Mouse (Mus musculus) urinary bladder, postnatal 0 days (tissue): Measurements from ENCODE around the gene Gm6268. TPM values are rescaled to one million over a fixed set of nuclear protein-coding genes. Genes with fewer than 3 reads are reported as not detected.

Source experiments
- microRNA-seq: library from miRNA; unstranded; fragments of <30 nt; microRNA quantifications from one replicate; pipeline ENCODE4, GENCODE M21; 2016
- polyA plus RNA-seq: library from polyadenylated mRNA; unstranded; fragments of >200 nt; fragmentation: Nextera tagmentation; extraction: Ambion mirVana; gene quantifications from 2 replicates; pipeline ENCODE4 v1.2.1, GENCODE M21; 2015

Gm6268 gene
- not detected in 2 replicates for polyA plus RNA-seq

DNA sequence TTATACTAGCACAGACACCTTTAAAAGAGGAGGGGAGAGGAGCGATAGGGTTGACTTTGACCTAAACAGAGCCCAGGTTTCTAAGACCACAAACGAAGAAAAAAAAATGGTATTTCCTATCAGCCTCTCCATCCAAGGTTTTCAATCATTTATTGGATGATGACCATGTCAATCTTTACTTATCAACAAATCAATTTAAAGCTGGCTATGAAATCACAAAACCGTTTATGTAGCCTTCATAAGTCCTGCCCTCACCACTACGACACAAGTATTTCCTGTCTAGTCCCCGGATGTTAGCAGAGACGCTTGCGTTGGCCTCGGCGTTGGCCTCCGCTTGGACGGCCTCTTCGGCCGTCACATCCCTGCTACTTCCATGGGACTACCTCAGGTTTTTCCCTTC lies at the start of gene Gm6268:
TSS of gene Gm6268 (plus strand) at position 301 of the 400 bp plus-strand sequence.

Small RNAs within 50 kb of the gene (microRNA-seq; reads per million reads assigned to microRNA genes)
- gene Gm44485, result not detected

Other genes starting within 250 kb of the Gm6268 start
- 0.24 and 0.42 TPM in 2 replicates for gene Zcchc12, start 205.4 kb upstream of the Gm6268 start, polyA plus RNA-seq
- 0.36 and 0.46 TPM in 2 replicates for gene Lonrf3, start 72.9 kb upstream of the Gm6268 start, polyA plus RNA-seq
- not detected in 2 replicates for gene Gm14569, start 90.5 kb downstream of the Gm6268 start, polyA plus RNA-seq
- 385 and 424 TPM in 2 replicates for gene Pgrmc1, start 196.9 kb downstream of the Gm6268 start, polyA plus RNA-seq
- gene Akap17b, start 244.1 kb downstream of the Gm6268 start, polyA plus RNA-seq, result 2.8 and 3.1 TPM in 2 replicates